Mouse (Mus musculus): ENCODE measurements around the gene Gdf3. TPM values are rescaled to one million over a fixed set of nuclear protein-coding genes. Genes with fewer than 3 reads are reported as not detected.
A peak's percentile ranks its signal among the peaks of the same experiment; 100 is the strongest.
"Not testable (repeated sequence)": the region's sequence is repeated elsewhere in the genome, so short reads cannot be mapped to it uniquely, and the experiment has no call there.

The Gdf3 gene
- 0.11 and 0.19 TPM in 2 replicates for polyA plus RNA-seq (2012; rRNA removed)

DNA sequence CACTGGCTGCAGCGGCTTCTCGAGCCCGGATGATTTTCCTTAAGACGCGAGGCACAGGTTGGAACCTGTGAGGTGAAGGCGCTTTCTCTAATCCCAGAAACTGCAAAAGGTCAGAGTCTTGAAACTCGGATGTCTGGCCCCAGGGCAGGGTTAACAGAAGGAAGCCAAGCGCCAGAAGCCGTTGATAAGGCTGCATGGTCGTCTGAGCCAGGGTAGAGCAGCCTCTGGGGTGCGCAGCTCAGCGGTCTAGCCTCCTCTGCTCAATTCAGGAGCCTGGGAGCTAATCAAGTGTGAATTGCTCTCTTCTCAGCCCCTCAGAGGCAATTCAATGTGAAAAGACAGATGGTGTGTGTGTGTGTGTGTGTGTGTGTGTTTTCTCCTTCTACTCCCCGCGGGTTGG lies at the start of gene Gdf3:
Gdf3 (minus strand) TSS at position 317 of the 400 bp plus-strand sequence.
- 59% methylated on average over 14 of the region's 14 CpGs for WGBS
- DNase-seq (ENCODE audit: low read depth, low spot score) = no peak

DNA sequence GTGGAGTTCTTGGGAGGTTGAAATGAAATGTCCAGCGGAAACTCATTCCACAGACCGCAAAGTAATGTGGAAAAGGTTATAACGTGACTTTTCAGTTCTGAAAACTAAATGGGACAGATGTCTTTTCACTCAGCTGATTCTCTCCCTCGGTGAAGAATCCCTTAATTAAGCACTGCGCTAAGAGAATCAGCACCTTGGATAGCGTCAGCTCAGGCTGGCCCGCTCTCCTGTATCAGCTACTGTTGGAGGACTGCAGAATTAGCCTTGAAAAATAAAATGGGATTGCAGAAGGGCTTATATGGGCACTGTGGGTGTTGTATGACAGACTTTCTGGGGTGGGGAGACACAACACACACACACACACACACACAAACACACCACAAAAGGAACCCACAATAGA lies 49.7 kb upstream of the Gdf3 start:
- 21% methylated on average over 7 of the region's 7 CpGs for WGBS
- no peak for DNase-seq (ENCODE audit: low read depth, low spot score)

- WGBS = 56% methylated on average over 5 of the region's 5 CpGs
- DNase-seq (ENCODE audit: low read depth, low spot score) = no peak
These were observed 47.7 kb upstream of the Gdf3 start for GRCm38 (mm10) chr6:122657630-122658029.

DNA sequence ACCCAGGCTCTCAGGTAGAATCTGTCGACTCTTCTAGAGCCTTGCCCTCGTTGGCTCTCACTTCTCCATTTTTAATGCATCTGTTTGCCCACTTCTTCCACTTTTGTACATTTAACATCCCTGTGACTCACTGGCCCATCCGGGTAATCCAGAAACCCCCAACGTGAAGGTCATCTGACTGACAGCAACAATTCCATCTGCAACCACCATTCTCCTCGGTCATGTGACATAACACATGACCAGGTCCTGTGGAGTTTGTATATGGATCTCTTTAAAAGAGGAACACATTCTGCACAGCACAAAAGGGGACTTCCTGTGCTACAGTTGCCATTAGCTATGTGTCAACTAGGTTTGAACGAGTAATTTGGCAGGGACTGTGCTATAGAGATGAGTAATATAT lies 44.4 kb upstream of the Gdf3 start:
- DNase-seq (ENCODE audit: low read depth, low spot score) = no peak
- whole genome bisulfite sequencing = 67% methylated on average over 6 of the region's 6 CpGs

DNA sequence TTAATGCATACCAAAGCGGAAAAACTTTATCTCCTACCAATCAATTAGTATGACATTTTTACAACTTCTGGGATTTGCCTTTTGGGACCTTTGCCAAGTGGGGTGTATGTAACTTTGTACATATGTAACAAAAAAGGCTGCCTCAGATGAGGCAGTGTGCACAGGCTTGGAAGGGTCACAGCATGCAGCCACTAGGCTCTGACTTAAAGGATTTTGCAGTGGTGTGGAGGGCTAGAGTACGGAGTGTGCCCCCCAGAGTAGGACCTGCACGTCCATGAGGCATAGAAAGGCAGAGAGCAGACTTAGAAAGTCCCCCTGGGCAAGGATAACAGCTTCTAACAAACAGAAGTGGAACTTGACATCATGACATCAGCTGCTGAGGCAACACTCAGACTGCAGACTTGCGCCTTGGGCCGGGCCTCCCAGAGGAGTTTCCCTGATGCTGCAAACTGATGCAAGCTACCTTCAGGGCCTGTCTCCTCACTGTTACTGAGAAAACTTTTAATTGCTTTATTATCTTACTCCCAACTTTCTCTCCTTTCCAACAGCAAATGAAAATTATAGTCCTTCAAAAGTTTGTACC lies 40.6 kb upstream of the Gdf3 start:
- no peak for DNase-seq (ENCODE audit: low read depth, low spot score)
- WGBS = 51% methylated on average over 5 of the region's 5 CpGs

DNA sequence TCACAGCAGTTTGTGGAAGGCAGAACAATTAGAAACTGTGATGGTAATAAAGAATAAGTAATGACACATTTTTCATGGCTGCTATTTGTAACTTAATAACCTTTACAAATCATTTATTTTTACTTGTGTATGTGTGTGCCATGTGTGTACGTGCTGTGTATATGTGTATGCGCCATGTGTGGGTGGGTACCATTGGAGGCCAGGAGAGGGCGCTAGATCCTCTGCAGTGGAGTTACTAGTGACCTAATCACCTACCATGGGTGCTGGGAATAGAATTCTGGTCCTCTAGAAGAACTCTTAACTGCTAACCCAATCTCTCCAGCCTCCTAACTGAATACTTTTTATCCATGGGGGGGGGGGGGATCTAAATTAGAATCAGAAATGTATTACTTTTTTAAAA lies 40.0 kb upstream of the Gdf3 start:
- 76% methylated on average over 3 of the region's 3 CpGs for WGBS
- no peak for DNase-seq (ENCODE audit: low read depth, low spot score)

DNA sequence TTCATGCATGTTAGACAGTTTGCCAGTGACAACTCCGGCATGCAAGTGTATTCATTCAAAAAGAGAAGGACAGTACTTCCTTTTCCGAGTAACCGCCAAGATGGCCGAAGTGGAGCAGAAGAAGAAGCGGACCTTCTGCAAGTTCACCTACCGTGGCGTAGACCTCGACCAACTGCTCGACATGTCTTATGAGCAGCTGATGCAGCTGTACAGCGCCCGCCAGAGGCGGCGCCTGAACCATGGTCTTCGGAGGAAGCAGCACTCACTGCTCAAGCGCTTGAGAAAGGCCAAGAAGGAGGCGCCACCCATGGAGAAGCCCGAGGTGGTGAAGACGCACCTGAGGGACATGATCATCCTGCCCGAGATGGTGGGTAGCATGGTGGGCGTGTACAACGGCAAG lies 34.3 kb upstream of the Gdf3 start:
- not testable (repeated sequence) for DNase-seq (ENCODE audit: low read depth, low spot score)
- 93% methylated on average over 21 of the region's 21 CpGs for WGBS

- not testable (repeated sequence) for DNase-seq (ENCODE audit: low read depth, low spot score)
- 62% methylated on average over 4 of the region's 4 CpGs for WGBS
These were observed 27.7 kb upstream of the Gdf3 start for GRCm38 (mm10) chr6:122637566-122637965.

GRCm38 (mm10) chr6:122636666-122637065 lies 26.8 kb upstream of the Gdf3 start:
- DNase-seq (ENCODE audit: low read depth, low spot score) = no peak
- 22% methylated on average over 3 of the region's 3 CpGs for WGBS

- no peak for DNase-seq (ENCODE audit: low read depth, low spot score)
- 62% methylated on average over 7 of the region's 7 CpGs for WGBS
These were observed 25.4 kb upstream of the Gdf3 start for GRCm38 (mm10) chr6:122635315-122635714.

DNA sequence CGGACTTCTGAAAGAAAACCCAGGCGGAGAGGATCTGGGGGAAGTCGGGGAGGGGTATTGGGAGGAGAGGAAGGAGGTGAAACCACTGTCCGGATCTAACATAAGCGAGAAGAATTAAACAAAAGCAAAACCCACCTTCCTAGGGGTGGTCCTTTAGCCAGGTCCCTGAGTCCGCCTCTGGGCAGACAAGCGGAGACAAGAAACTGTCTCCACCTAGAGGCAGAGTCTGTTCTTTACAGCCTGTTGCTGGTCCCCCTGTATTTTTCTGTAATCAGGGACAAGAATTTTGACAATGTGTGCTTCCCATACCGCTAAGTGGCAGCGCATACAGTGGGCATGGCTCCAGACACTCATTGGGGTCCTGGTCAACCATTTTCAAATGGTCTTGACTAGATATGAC lies 23.5 kb upstream of the Gdf3 start:
- no peak for DNase-seq (ENCODE audit: low read depth, low spot score)
- WGBS = 44% methylated on average over 9 of the region's 9 CpGs

GRCm38 (mm10) chr6:122627469-122628108 lies 17.7 kb upstream of the Gdf3 start:
- 21% methylated on average over 20 of the region's 20 CpGs for WGBS
- DNase-seq (ENCODE audit: low read depth, low spot score) = no peak

DNA sequence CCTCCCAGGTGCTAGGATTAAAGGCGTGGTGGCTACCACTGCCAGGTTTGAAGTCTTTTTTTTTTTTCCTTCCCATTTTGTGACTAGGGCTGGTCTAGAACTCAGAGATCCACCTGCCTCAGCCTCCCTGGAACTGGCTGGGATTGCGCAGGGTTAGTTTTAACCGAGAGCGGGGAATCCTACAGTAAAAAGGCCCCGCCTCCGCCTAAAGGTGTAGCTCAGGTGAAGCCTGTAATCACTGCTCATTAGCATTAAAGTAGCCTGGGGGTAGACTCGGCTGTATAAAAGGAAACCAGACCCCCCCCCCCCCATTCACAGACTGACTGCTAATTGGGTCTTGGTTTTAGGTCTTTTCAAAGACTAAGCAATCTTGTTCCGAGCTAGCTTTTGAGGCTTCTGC lies 16.2 kb upstream of the Gdf3 start, which contains the start of gene Dppa3:
Dppa3 (plus strand) TSS at position 301 of the 400 bp plus-strand sequence.
- 87% methylated on average over 8 of the region's 8 CpGs for WGBS
- no peak for DNase-seq (ENCODE audit: low read depth, low spot score)

DNA sequence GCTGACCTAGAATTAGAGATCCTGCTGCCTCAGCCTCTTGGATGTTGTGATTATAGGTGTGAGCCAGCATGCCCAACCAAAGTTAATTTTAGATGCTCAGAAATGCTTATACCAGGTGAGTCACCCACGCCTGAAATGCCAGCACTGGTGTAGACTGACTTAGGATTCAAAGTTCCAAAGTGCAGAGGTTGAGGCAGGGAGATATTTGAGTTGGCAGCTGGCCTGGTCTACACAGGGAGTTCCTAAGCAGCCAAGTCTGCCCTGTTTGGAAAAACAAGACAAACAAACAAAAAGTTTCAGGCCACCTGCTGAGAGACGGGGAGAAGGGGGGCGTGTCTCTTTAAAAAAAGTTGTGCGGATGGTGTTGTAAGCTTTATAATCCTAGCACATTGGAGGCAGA lies 15.3 kb upstream of the Gdf3 start:
- peak; percentile 90 for DNase-seq (ENCODE audit: low read depth, low spot score)
- 29% methylated on average over 4 of the region's 4 CpGs for WGBS

DNA sequence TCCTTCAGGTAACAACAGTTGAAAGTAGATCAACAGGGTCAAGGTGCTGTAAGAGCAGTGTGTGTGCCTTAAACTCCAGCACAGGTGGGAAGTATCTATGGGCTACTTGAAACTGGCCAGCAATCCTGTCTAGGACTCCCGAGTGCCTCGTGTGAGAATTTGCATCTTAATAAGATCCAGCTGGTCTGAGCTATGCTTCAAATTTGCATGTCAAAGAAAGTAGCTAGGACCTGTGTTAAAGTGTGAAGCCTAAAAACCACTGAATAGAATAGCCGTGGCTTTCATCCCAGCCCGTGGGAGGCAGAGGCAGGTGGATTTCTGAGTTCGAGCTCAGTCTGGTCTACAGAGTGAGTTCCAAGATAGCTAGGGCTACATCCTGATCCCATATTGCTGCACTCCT lies 14.6 kb upstream of the Gdf3 start:
- WGBS = 75% methylated on average over 5 of the region's 5 CpGs
- DNase-seq (ENCODE audit: low read depth, low spot score) = no peak

- 45% methylated on average over 6 of the region's 6 CpGs for WGBS
- no peak for DNase-seq (ENCODE audit: low read depth, low spot score)
These were observed 11.2 kb upstream of the Gdf3 start for GRCm38 (mm10) chr6:122621066-122621465.

DNA sequence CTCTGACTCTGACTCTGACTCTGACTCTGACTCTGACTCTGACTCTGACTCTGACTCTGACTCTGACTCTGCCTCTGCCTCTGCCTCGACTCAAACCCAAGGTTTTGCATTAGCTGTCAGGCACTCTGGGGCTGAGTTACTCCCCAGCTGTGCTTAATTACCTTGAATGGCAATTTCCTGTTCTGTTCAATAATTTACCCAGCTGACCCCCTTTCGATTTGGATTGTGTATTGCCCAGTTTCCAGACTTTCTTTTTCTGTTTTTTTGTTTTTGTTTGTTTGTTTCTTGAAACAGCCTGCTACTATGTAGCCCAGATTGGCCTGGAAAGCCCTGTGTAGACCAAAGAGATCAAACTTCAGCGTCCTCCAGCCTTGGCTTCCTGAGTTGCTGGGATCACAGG lies 6.1 kb upstream of the Gdf3 start:
- 31% methylated on average over 3 of the region's 3 CpGs for WGBS
- no peak for DNase-seq (ENCODE audit: low read depth, low spot score)

GRCm38 (mm10) chr6:122614047-122614446 lies 4.2 kb upstream of the Gdf3 start:
- DNase-seq (ENCODE audit: low read depth, low spot score) = no peak
- 56% methylated on average over 2 of the region's 2 CpGs for WGBS

- whole genome bisulfite sequencing = 75% methylated on average over 4 of the region's 4 CpGs
These were observed 2.5 kb upstream of the Gdf3 start for GRCm38 (mm10) chr6:122612426-122612825.

GRCm38 (mm10) chr6:122609377-122609728 lies 534 bp downstream of the Gdf3 start:
- no peak for DNase-seq (ENCODE audit: low read depth, low spot score)
- 57% methylated on average over 9 of the region's 9 CpGs for WGBS

More at GRCm38 (mm10) chr6:122612426-122612825, 2.5 kb upstream of the Gdf3 start:
- no peak for DNase-seq (ENCODE audit: low read depth, low spot score)
